In genomic region chr4:46814954-46815353, GRCm38 (mm10) we compare ENCODE assay signal across 10 mouse cellular contexts.
DNase-seq lines count a peak whose midpoint lies in the region; ATAC-seq and TF ChIP-seq lines count a peak whose summit lies in the region.
"Had no signal": no experiment of that assay in that cellular context is flagged by ENCODE, and none has a peak within 500 bp of the region (broad histone marks: within the 10 kb centered on the region; RNA-seq: fewer than 3 reads in every experiment).

No protein-coding gene starts in this region.

- no peak overlapping the region for H3K9ac ChIP-seq in lung, embryonic 14.5 days

- WGBS in lung, embryonic 14.5 days = 48% methylated on average over 4 of the region's 4 CpGs

- no peak overlapping the region for H3K27ac ChIP-seq in lung, embryonic 14.5 days (ENCODE audit: low read depth)
- H3K27ac ChIP-seq in left cerebral cortex, adult 2 months = peak overlapping the region; percentile 70

- DNase-seq in gastrocnemius, adult 18-20 months (ENCODE audit: low spot score) = peak; percentile 38
- no peak for DNase-seq in gastrocnemius, postnatal 14 days
- DNase-seq in lung, embryonic 14.5 days = peak; percentile 58
- DNase-seq in lung, postnatal 36 days = no peak
- peak; percentile 21 to 50 for DNase-seq in adrenal gland, postnatal 36 days
- no peak for DNase-seq in left cerebral cortex, adult 2 months (ENCODE audit: extremely low spot score in 1 of 2, low spot score in 2 of 2)
- no peak for DNase-seq in heart, adult 8-10 months (ENCODE audit: low spot score)

- H3K4me2 ChIP-seq in lung, embryonic 14.5 days = no peak overlapping the region
- H3K4me2 ChIP-seq: midbrain, embryonic 11.5 days had no signal

- H3K4me1 ChIP-seq in lung, embryonic 14.5 days (ENCODE audit: insufficient read depth) = no peaks in the 10 kb centered on the region

- intact Hi-C loops in gastrocnemius, postnatal 14 days (cut with DNase I; ENCODE audit: low total_unique reads) = no loop called here
- intact Hi-C loops in left cerebral cortex, adult 2 months (cut with DNase I) = no loop called here

- TF ChIP-seq CTCF in lung, embryonic 14.5 days (IDR thresholded peaks at IDR 0.05; ENCODE audit: low read depth) = peak; percentile 19; the same call in 1 of the 2 replicates
- TF ChIP-seq CTCF in left cerebral cortex, adult 2 months (IDR thresholded peaks at IDR 0.05) = peak; percentile 21

- ATAC-seq in lung, embryonic 14.5 days (ENCODE audit: insufficient read depth) = no peak
- no peak for ATAC-seq in activated CD4-positive, CD25-positive, alpha-beta regulatory T cell, adult 4 months
- ATAC-seq: forebrain, embryonic 16.5 days had no signal

- H3K36me3 ChIP-seq in lung, embryonic 14.5 days (ENCODE audit: insufficient read depth) = no peaks in the 10 kb centered on the region

- no peak overlapping the region for H3K4me3 ChIP-seq in lung, embryonic 14.5 days (ENCODE audit: low read depth, low read length)
- no peak overlapping the region for H3K4me3 ChIP-seq in left cerebral cortex, adult 2 months

- H3K27me3 ChIP-seq in lung, embryonic 14.5 days (ENCODE audit: insufficient read depth, low read length) = no peaks in the 10 kb centered on the region

- no peaks in the 10 kb centered on the region for H3K9me3 ChIP-seq in lung, embryonic 14.5 days (ENCODE audit: low read depth, low read length)

Comparison
In these comparisons a context has a peak if more than half of its experiments do, and no peak if none do; other contexts are left out.
1. DNase-seq: peak in gastrocnemius, adult 18-20 months (single experiment), lung, embryonic 14.5 days (single experiment) and adrenal gland, postnatal 36 days (2 of 2); none in gastrocnemius, postnatal 14 days (single experiment), lung, postnatal 36 days (single experiment), left cerebral cortex, adult 2 months (0 of 2) and heart, adult 8-10 months (single experiment).